Mouse (Mus musculus) adrenal gland, adult 8-10 months (tissue): ENCODE data around the gene B4galt7. TPM values are rescaled to one million over a fixed set of nuclear protein-coding genes. Genes with fewer than 3 reads are reported as not detected.
"Not testable (repeated sequence)": the region's sequence is repeated elsewhere in the genome, so short reads cannot be mapped to it uniquely, and the experiment has no call there.

ENCODE experiments used
- DNase-seq: peaks from one replicate; pipeline ENCODE4 v3.0.0; 2022
- total RNA-seq, 4 experiments: library from RNA; stranded (reverse); gene quantifications; 2 replicates each; pipeline ENCODE4 v1.2.4; 2022

B4galt7 gene
- total RNA-seq, 4 experiments from 2014 or later, result 14.9 to 18.5 (median 16.5) TPM

DNA sequence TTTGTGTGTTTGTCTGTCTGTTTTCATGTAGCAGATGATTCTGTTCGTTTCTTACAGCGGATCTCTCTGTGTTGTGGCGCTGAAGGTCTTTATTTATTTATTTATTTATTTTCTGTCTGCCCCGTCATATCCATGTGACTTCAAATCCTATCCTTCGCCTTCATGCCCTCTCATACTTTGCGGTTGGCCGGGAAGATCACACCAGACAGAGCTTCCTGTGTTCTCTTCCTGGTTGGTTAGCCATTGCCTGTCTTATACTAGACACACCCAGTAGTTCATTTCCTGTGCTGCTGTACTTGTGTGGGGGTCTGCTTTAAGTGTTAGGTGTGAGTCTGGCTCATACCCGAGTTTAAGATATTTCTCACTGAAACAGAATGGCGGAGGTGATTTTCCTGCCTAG is 961 bp downstream of the B4galt7 start:
- no peak for DNase-seq

DNA sequence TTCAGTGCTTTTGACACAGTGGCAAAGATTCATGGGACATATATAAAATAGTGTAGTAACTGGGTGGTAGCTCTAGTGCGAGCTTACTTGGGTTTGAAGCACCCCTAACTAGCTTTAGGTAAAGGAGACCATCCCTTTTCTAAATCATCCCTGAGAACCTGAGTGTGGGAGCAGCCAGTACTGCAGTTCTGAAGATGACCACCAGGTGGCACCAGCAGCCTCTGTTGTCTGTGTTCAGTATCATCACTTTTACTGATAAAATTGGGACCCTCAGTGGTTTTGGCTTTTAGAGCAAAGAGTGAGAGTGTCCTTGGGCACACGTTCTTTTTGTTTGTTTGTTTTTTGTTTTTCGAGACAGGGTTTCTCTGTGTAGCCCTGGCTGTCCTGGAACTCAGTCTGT is 1.9 kb downstream of the B4galt7 start:
- DNase-seq, result peak; percentile 49

DNA sequence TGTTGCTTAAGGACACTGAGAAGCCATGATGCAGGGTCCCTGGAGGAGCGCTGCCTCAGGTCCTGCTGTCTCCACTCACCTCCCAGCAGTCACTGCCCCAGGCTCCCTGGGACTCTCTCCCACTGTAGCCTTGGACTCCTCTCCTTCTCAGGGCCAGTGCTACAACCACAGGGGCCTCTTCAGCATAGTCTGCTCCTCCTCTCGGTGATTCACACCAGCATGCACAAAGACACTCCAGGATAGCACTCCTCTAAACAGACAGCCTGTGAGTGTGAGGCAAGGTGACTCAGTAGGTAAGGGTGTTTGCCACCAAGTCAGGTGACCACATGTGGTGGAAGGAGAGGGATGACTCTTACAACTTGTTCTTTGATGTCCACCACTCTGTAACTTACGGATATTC is 4.9 kb downstream of the B4galt7 start:
- peak; percentile 49 for DNase-seq

DNA sequence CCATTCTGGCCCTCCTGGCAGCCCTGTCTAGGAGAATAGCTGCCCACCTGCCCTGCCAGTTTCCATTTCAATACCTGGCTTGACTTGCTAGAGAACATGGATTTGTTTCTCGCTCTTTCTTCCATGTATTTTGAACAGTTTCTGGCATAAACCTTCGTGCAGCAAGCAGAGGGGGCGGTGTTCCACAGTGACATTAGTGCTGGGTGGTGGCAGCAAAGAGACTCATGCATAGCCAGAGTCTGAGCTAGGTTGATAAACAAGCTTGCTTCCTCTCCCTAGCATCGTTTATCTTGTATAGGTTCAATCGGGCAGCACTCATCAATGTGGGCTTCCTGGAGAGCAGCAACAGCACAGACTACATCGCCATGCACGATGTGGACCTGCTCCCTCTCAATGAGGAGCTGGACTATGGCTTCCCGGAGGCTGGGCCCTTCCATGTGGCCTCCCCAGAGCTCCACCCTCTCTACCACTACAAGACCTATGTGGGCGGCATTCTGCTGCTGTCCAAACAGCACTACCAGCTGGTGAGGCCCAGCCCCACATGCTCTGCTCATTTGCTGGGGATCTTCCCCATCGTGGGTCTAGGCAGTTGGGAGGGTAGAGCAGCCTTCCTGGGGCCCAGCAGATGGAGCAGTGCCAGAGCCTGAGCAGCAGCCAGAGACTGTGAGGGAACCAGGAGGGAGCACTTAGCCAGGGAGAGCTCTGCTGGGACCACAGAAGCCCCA is 7.4 kb downstream of the B4galt7 start:
- DNase-seq, result no peak

DNA sequence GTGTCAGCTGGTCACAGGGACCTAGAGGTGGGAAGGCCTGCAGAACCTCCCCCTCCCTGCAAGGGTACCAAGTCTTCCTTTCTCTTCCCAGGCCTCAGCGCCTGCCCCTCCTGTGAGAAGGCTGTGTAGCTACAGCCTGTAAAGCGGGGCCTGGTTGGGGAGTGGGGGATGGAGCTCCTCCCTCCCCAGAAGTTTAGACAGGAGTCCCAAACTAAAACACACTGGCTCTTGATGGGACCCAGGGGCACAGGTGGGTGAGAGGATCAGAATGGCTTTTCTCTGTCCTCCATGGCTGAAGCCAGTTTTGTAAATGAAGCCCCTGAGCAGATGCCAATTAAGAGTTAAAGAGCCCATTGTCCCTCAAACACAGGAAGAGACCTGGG is 7.9 kb downstream of the B4galt7 start:
- DNase-seq, result no peak

DNA sequence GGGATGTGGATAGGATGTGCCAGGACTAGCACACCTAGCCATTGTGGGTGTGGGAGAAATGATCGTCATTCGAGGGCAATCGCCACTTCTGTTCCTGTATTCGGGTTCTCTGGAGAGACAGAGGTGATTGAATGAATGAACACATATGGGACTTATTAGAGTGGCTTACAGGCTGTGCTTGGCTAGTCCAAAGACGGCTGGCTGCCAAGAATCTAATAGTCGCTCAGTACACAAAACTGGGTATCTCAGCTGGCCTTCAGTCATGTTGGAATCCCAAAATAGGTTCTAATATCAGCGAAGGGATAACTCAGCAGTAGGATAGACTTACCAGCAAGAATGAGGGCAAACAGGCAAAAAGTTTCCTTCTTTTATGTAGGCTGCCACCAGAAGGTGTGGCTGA is 12.3 kb downstream of the B4galt7 start:
- no peak for DNase-seq

DNA sequence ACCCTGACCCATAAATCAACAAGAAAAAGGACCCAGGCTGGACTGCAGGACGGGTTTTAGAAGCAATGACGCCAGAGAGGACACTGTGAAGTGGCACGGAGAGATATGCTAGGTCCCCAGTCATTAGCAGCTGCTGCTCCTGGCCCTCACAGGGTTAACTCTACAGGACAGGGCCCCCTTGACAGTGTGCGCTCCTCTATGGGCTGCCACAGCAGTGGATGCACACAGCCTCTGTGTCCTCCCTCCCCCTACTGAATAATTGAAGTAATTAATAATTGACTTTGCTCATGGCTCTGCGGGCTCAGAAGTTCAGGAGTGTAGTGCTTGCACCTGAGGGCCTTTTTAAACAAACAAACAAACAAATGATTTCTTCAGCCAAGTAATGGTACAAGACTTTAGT is 13.8 kb downstream of the B4galt7 start:
- DNase-seq, result no peak

DNA sequence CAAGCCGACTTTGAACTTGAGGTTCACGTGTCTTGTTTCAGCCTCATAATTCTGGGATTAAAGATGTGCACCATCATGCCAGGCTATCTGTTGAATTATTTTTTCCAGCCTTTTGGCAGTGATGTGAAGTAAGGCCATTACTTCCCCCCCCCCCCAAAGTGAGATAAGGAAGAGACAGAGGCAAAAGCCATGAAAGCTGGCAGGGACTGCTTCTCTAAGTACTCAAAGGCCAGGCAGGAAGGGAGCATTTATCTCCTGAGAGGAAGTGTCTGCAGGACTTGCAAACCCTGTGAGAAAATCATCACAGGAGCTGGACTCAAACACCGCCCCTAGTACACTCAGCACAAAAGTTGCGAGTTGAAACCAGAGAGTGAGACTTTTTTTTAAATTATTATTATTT is 19.6 kb downstream of the B4galt7 start:
- no peak for DNase-seq

DNA sequence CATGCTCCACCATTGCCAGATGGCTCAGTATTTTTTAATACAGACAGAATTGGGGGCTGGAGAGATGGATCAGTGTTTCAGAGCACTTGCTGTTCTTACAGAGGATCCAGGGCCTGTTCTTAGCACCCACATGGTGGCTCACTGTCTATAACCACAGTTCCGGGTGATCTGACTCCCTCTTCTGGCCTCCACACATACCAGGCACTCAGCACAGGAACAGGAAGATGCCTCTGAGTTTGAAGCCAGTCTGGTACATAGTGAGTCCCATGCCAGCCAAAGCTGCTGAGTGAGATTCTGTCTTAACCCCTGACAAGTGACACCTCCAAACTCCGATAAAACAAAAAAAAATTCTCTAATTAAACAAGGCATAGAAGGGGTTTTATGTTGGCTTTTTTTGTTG is 20.6 kb downstream of the B4galt7 start:
- no peak for DNase-seq

DNA sequence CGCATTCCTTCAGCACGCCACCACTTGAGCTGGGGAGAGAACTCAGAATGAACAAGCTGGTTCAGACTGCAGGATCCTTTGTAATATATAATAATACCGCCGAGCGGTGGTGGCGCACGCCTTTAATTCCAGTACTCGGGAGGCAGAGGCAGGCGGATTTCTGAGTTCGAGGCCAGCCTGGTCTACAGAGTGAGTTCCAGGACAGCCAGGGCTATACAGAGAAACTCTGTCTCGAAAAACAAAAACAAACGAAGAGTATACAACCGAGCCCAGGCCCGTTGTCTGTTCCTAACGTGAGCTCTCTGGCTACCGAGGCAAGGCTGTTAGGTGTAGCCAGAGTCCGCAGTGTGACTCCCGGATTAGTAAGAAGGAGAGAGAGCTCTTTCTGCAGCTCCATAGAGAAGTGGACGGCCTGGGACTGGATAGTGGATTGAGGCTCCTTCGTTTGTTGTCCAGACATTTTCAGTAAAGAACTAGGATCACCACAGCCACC is 22.5 kb downstream of the B4galt7 start:
- not testable (repeated sequence) for DNase-seq

DNA sequence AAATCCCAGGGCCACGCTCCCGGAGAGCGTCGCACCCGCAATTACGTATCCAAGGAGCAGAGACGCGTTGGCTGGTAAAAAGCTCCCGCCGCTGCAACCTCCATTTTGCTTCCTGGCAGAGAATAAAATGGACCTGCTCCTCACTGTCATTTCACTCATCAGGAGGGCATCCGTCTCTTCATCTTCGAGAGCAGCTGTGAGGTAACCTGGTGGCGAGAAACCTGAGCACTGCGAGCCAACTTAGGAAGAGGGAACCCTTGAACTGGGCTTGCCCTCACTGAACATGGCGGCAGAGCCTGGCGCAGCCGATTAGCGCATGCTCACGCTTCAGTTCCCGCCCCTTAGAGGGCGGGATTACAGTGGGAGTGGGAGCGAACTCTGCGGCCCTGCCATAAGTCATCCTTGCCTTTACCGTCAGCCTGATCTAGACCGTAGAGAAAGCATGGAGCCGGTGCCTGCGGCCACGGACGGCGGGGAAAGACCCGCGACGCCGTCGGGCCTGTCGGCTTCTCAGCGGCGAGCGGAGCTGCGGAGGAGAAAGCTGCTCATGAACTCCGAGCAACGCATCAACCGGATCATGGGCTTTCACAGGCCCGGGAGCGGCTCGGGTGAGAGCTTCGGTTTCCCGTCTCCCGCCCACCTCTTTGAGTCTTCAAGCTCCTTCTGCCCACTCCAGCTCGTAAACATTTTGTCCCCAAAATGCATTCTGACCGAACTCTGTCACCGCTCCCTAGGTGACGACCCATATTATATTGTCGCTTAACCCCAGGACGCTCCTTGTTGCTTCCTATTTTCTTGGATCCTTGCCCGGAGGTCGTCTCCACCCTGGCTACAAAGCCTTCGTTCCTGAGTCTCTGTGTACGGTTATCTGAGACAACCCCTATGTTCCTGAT is 23.2 kb downstream of the B4galt7 start, which contains the start of gene Caml:
TSS of gene Caml (plus strand) at position 357 of the 893 bp plus-strand sequence.
- DNase-seq, result peak; percentile 84

DNA sequence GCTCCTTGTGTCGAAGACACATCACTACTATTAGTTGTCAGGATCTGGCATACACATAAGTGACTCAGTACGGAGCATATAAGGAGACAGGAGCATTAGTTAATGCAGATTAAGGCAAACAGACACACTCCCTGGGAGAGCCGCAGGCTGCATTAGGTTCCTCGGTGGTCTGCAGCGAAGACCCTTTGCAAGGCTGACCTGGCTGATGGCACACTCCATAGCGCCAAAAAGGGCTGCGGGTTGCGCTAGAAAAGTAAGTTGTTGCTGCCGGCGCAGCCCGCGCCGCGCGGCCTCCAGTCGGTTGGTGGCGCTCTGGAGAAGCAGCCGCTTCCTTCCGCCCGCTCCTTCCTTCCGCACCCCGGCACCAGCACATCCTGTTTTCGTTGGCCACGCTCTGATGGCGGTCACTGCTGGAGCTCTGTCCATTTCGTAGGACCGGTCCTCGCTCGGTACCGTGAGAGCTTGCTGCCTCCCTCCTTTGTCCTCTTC is 35.0 kb downstream of the B4galt7 start, which contains the start of gene Ddx46:
TSS of gene Ddx46 (plus strand) at position 389 of the 489 bp plus-strand sequence.
- peak; percentile 72 for DNase-seq

DNA sequence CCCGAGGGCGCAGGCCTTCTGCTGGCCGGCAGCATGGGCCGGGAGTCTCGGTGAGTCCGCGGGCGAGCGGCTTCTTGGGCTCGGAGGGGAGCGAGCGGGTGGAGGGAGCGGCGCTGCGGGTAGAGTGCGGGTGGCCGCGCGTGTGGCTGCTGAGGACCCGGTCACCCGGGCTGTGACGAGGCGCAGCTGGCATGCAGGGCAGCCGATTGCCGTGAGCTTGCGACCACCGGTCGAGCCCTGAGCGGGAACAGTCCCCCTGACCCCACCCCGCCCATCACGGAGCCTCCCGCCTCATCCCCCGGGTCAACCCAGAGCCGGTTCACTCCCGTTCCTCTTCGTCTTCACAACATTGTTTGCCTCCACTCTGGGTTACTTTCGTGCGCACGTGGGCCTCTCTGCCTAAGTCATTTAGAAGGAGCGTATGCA is 35.5 kb downstream of the B4galt7 start:
- no peak for DNase-seq

DNA sequence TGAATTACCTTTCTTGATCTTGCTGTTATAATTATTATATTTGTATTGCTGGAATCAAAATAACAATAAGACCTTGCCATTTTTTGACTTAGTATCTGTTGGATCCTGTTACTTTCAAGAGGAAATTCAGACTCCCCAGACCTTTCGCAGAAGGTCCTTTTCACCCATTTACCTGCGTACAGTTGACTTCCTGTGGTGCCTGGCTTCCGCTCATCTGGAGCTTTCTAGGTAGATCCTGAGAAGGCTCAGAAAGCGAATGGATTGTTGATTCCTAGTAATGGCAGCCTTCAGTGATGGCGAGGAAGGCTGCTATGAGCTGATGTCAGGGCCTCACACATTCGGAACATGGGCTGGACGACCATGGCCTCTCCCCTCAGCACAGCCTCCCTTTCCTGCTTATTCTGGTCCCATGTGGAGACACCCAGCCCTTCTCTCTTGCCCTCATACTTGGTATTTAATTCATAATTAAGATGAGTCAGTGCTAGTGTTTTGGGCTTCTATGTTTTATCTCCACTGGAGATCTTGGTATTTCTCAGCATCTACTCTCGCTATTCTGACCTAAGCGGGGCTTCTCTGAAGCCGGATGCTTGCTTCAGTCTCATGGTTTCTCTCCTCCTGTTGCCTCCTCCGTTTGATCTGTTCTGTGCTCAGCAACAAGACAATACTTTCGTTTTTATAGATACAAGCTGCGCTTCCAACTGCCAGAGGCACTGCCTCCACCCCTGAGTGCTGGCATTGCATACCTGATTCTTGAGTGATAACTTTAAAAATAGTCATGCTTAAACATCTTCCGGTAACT is 36.7 kb downstream of the B4galt7 start:
- no peak for DNase-seq

DNA sequence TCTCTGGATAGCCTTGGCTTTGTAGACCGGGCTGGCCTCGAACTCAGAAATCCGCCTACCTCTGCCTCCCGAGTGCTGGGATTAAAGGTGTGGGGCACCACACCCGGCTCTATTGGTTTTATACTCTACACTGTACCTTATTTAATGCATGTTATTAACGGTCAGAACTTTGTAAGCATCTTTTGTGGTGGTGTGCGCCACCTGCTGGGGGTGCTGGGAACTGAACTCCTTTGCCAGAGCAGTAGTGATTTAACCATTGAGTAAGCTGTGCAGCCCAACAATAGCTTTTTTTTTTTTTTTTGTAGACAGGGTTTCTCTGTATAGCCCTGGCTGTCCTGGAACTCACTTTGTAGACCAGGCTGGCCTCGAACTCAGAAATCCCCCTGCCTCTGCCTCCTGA is 40.8 kb downstream of the B4galt7 start:
- peak; percentile 31 for DNase-seq

DNA sequence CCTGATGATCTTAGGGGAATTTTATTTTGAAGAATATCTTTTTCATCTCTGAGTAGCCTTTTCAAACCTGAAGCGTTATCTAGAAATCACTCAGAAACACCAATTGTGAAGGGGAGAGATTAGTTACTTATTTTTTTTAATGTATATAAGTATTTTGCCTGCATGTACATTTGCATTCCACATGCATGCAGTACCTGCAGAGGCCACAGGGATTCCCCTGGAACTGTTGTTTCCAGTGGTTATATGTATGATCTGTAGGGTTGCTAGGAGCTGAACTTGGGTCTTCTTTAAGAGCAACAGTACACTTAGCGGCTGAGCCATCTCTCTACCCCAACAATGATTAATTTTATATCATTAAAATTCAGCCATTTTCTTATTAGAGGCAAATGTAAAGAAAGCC is 44.8 kb downstream of the B4galt7 start:
- no peak for DNase-seq

DNA sequence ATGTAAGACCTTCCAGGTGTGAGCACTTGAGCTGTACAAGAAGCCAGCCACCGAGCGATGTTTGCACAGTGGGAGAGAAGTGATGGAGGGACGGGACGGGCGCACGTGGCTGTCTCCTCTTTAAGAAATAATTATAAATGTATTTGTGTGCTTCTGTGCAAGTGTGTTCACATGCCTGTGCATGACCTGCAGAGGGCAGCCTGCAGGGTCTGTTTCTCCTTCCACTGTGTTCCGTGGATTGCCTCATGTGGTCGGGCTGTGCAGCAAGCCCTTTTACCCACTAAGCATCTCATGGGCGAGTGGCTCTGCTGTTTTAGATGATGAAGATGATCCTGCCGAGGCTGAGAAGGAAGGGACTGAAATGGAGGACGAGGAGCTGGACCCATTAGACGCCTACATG is 50.4 kb downstream of the B4galt7 start:
- no peak for DNase-seq

DNA sequence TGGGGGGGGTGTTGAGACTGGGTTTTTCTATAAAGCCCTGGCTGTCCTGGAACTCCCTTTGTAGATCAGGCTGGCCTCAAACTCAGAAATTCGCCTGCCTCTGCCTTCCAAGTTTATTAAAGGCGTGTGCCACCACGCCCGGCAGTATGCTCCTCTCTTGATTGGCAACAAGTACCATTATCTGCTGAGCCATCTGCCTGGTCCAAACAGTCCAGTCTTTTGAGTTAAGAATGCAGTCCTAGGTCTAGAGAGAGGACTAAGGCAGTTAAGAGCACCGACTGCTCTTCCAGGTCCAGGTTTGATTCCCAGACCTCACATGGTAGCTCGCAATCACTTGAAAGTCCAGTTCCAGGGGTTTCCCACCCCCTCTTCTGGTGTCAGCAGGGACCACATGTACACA is 51.3 kb downstream of the B4galt7 start:
- DNase-seq, result no peak
